Mouse (Mus musculus) E14TG2a.4 (cell line): ENCODE data around the gene Sf3b2.

ENCODE experiments used
- H3K27me3 ChIP-seq: 2 replicates; pipeline ENCODE4 v1.6.1; 2014; ENCODE audit warnings: low read length, control low read depth; ENCODE audit not compliant: insufficient read depth
- H3K36me3 ChIP-seq: 2 replicates; pipeline ENCODE4 v1.6.1; 2014; ENCODE audit warnings: low read length, control low read depth; ENCODE audit not compliant: insufficient read depth
- H3K4me1 ChIP-seq: replicated peaks from 2 replicates; pipeline ENCODE4 v1.6.1; 2014; ENCODE audit warnings: low read depth, low read length, control low read depth
- H3K4me3 ChIP-seq: replicated peaks from 2 replicates; pipeline ENCODE4 v1.5.1; 2014; ENCODE audit warnings: mild to moderate bottlenecking, low read length
- H3K9me3 ChIP-seq: 2 replicates; pipeline ENCODE4 v1.6.1; 2014; ENCODE audit warnings: low read length, control low read depth
- CTCF ChIP-seq: conservative IDR thresholded peaks from 2 replicates; pipeline ENCODE4 v1.5.1; 2014; ENCODE audit warnings: low read length
- NANOG ChIP-seq: IDR thresholded peaks from 2 replicates; pipeline ENCODE4 v1.6.1; 2014; ENCODE audit warnings: borderline replicate concordance, low read length, mixed read lengths
- POU5F1 ChIP-seq: IDR thresholded peaks from 2 replicates; pipeline ENCODE4 v1.6.1; 2014; ENCODE audit warnings: low read length, borderline replicate concordance

Gene Sf3b2

DNA sequence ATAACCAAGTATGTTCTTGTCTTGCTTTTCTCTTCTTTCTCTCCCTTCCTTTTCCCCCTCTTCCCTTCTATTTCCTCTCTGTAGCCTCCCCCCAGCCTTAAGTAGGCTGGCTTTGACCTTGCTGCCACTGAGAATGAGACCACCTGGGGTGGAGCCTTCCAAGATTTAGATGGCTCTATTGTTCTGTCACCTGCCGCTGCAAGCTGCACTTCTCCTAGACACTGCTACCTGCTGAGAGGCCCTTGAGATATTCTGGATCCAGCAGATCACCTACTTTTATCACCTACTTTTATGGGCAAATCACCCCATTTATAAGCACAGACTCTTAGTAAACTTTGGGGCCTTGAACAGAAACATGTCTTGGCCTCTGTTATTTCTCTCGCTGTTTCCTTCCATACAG lies 70.6 kb downstream of the Sf3b2 start:
- no peaks in the 10 kb centered on the region for H3K36me3 ChIP-seq
- H3K4me1 ChIP-seq, result peaks cover 43% of the 10 kb centered on the region
- no peak overlapping the region for H3K4me3 ChIP-seq
- H3K27me3 ChIP-seq, result peaks cover 2% of the 10 kb centered on the region; the same call in 1 of the 2 replicates
- no peak for TF ChIP-seq CTCF
- TF ChIP-seq POU5F1, result no peak
- peak; percentile 98 for TF ChIP-seq NANOG
- no peaks in the 10 kb centered on the region for H3K9me3 ChIP-seq

DNA sequence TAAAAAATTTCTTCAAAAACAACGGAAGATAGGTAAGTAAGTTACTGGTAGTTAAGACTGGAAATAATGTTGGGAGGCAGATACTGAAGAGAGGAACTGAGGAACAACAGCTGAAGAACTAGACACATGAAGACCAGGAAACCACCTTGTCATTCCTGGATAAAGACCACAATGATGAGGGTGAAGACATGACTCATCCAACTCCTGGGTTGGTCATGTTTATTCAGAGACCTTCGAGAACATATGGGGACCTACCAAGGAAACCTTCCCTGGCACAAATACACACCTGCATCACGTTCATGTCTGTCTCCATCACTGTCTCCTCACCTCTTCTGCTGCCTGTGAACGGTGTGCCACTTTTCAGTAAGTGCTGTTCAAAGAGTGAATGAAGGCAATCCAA lies 71.2 kb downstream of the Sf3b2 start:
- Histone ChIP-seq H3K9me3 (no peaks in the 10 kb centered on the region), H3K27me3 (peaks cover 2% of the 10 kb centered on the region; the same call in 1 of the 2 replicates), H3K4me3 (no peak overlapping the region), H3K36me3 (no peaks in the 10 kb centered on the region), H3K4me1 (peaks cover 43% of the 10 kb centered on the region)
- TF ChIP-seq CTCF (no peak), NANOG (no peak), POU5F1 (no peak)
